Mouse (Mus musculus) bone marrow, adult 2 months (tissue): ENCODE measurements around the gene Homer2. TPM values are rescaled to one million over a fixed set of nuclear protein-coding genes. Genes with fewer than 3 reads are reported as not detected.

Source experiments
- H3K27ac ChIP-seq: fragments of 200-500 bp; 2 replicates; pipeline ENCODE4 v1.5.1; 2012; ENCODE audit warnings: low read depth, mild to moderate bottlenecking, control low read depth, inconsistent platforms, low read length; ENCODE audit not compliant: control insufficient read depth, poor library complexity, insufficient read depth
- H3K4me1 ChIP-seq: fragments of 200-500 bp; 2 replicates; pipeline ENCODE4 v1.6.1; 2011; ENCODE audit warnings: low read length; ENCODE audit not compliant: control insufficient read depth, insufficient read depth
- H3K4me3 ChIP-seq: fragments of 200-500 bp; replicated peaks from 2 replicates; pipeline ENCODE3; 2011; ENCODE audit warnings: mild to moderate bottlenecking, low read depth, low read length, control low read depth; ENCODE audit not compliant: control insufficient read depth
- CTCF ChIP-seq: fragments of 200-500 bp; IDR thresholded peaks from 2 replicates; pipeline ENCODE4 v1.5.1; 2011; ENCODE audit warnings: low read length, control low read depth; ENCODE audit not compliant: control insufficient read depth, insufficient read depth
- POLR2A ChIP-seq: fragments of 200-500 bp; IDR thresholded peaks from 2 replicates; pipeline ENCODE4 v1.6.1; 2011; ENCODE audit warnings: low read depth, mild to moderate bottlenecking, control low read depth, low read length, borderline replicate concordance; ENCODE audit not compliant: control insufficient read depth
- WGBS: fragments of 180-500 bp; shearing (Covaris S2); methylation state at CpG from one replicate; pipeline ENCODE4 v1.1.7; 2018; 5-methylcytosine and 5-hydroxymethylcytosine counted together
- polyA plus RNA-seq: library from polyadenylated mRNA; stranded (reverse); fragments of >200 nt; gene quantifications from 2 replicates; pipeline ENCODE4 v1.2.4, GENCODE M21; 2011; ENCODE audit warnings: low replicate concordance; ENCODE audit not compliant: missing spikeins, insufficient read depth, insufficient read length

Gene Homer2
- polyA plus RNA-seq, 1 experiment = 2.1 TPM

DNA sequence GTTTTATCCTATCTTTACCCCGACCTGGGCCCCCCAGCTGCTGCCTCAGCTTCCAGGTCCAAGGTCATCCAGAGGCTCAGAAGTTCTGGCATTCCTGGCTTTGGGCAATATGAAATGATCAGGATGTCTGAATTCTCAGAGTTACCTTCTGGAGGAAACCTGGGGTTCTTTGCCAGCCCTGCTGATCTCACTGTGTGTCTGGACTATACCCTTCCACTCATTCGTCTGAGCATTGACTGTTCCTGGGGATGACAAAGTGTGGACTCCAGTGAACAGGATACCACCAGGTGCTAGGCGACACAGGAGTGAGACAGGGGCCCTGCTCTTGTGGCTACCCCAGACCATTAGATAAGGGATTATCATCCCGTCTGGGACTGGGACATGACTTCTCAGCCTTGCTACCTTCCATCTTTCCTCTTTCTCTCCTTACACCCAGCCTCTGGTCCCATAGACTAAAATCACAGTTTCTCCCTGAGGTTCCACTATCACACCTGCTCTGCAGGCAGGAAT is 143.8 kb downstream of the Homer2 start:
- WGBS = 75% methylated on average over 4 of the region's 4 CpGs
- TF ChIP-seq CTCF (no peak), POLR2A (no peak)
- Histone ChIP-seq H3K4me1 (no peaks in the 10 kb centered on the region), H3K27ac (no peak overlapping the region), H3K4me3 (no peak overlapping the region)

DNA sequence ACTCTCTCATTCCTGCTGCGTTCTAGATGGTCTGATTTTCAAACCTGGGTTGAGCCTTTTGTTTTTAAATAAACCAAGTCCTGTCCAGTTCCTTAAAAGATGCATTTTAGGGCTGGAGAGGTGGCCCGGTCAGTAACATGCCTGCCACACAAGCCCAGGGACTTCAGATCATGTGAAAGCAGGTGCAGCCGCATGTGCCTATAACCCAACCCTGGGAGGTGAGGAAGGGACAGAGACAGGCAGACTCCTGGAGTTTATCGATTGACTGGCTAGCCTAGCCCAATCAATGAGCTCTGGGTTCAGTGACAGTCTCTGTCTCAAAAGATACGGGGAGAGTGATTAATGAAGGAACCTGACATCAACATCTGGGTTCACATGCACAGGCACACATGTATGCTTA is 146.1 kb downstream of the Homer2 start:
- 78% methylated on average over 5 of the region's 5 CpGs for WGBS
- H3K27ac ChIP-seq = no peak overlapping the region
- TF ChIP-seq POLR2A = no peak
- TF ChIP-seq CTCF = no peak
- H3K4me3 ChIP-seq = no peak overlapping the region
- no peaks in the 10 kb centered on the region for H3K4me1 ChIP-seq

DNA sequence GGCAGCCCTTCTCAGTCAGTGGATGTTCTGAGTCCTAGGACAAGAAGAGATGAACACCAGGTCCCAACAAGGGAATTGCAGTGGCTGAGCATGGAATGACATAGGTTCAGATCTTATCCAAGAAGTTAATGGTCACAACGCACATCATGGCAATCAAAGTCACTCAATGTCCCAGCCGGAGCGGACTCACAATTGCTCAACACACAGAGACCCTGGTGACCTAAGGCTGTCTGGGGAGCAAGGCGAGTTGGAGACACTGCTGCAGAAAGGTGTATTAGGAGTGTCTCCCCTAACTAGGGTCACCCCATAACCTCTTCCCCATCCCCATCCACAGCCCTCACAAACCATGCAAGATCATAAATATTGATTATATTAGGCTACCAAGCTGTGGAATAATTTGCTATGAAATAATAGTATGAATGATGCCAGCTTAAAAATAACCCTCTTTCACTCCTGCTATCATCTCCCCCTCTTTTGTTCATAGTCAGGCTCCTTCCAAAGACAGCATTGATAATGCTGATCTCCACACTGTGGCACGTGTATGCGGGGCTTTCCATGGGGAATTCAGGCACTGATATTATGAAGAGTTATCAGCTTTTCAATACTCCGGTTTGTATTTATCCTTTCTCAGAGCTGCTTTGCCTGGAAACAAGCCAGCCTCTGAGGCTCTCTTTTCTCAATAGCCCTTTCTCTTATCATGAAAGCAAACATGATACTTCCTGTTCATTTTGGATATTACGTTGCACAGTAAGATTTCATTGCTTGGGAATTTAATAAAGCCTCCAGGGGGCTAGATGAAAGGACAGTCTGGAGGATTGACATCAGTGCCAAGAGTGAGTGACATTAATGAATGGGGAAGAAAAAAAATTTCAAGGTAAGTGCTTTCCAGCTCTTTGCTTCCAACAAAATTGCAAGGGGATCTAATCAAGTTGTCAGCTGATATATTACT is 147.0 kb downstream of the Homer2 start:
- WGBS = 62% methylated on average over 8 of the region's 8 CpGs
- Histone ChIP-seq H3K4me1 (no peaks in the 10 kb centered on the region), H3K27ac (no peak overlapping the region), H3K4me3 (no peak overlapping the region)
- TF ChIP-seq CTCF = no peak
- TF ChIP-seq POLR2A = no peak

DNA sequence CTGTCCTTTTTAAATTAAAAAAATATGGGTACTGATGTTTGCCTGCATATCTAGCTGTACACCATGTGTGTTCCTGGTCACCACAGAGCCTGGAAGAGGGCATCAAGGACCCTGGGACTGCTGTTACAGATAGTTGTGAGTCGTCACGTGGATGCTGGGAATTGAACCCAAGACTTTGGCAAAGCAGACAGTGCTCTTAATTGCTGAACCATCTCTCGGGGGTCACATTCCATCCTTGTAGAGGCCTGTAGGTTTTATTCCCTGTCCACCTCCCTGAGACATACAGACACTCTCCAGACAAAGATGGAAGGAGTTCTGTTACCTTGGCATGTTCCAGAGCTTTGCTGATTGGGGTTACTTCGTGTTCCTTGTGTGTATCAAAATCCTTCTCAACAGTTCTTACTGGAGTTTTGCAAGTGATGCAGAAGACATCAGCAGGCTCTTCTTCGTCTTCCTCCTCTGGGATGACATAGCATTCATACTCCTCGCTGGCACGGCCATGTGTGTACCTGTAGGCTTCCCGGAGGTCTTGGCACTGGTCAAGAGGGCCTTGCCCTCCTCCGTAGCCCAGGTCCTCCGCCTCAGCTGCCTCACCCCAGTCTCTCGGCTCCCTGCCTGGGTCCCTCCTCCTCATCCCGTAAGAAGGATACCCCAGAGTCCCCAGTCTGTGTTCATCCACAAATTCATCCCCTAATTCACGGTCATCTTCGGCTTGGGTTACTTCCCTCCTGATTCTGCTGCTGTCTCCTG is 147.9 kb downstream of the Homer2 start:
- WGBS = 81% methylated on average over 14 of the region's 14 CpGs
- Histone ChIP-seq H3K27ac (no peak overlapping the region), H3K4me3 (no peak overlapping the region), H3K4me1 (no peaks in the 10 kb centered on the region)
- TF ChIP-seq POLR2A (no peak), CTCF (no peak)

DNA sequence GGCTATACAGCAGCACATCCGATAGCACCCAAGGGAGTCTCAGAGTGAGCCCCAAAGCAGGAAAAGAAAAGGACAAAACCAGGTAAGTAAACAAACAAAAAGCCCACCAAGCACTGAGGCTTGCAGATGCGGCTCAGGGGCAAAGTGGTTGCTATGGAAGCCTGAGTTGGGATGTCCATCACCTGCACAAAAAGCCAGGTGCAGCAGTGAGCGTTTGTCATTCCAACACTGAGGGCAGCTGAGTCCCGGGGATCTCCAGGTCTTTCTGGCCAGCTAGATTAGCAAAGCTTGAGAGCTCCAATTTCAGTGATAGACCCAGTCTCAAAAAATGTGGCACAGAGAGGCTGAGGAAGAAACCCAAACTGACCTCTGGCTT is 149.4 kb downstream of the Homer2 start:
- Histone ChIP-seq H3K4me1 (no peaks in the 10 kb centered on the region), H3K27ac (no peak overlapping the region), H3K4me3 (no peak overlapping the region)
- TF ChIP-seq POLR2A (no peak), CTCF (no peak)
- WGBS = 73% methylated on average over 4 of the region's 4 CpGs

DNA sequence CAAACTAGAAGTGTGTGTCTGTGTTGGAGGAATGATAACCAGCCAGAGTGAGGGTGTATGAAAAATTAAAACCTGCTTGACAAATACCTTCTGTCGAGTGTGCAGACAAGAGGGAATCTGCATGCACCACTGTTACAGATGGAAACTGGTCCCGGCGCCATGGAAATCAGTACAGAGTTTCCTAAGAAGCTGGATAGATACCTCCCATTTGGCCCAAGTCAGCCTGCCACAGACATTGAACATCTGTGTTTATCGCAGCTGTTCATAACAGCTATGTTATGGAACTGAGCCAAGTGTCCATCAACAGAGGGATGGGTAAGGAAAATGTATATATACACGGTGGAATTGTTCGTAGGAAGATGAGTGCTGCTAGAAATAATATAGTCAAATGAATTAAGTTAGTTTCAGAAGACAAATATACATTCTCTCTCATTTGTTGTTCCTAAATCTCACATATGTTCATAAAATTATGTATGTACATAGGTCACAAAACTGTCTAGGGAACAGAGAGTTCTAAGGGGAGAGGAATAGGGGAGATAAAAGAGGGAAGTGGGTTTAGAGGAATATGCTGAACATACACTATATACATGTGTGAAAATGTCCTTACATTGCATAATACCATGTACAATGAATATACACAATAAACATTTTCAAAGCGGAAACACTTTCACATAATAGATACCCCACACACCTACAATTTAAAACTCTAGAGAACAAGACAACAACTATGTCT is 149.9 kb downstream of the Homer2 start:
- H3K27ac ChIP-seq = no peak overlapping the region
- no peak overlapping the region for H3K4me3 ChIP-seq
- TF ChIP-seq POLR2A (no peak), CTCF (no peak)
- 77% methylated on average over 7 of the region's 7 CpGs for WGBS
- no peaks in the 10 kb centered on the region for H3K4me1 ChIP-seq

DNA sequence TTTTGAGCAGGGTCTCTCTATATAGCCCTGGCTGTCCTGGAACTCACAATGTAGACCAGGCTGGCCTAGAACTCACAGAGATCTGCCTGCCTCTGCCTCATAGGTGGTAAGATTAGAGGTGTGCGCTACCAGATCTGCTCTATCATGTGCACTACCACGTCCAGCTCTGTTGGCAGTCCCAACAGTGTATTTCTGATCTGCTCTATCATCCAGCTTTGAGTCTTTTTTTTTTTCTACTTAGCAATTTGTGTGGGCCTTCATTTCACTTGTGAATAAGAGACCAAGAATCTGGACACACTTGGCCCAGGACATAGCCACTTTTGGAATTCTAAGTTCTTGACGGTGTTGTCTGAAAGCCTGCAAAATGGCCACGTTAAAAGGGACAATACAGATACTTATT is 150.5 kb downstream of the Homer2 start:
- no peak overlapping the region for H3K27ac ChIP-seq
- no peak overlapping the region for H3K4me3 ChIP-seq
- WGBS = 82% methylated on average over 4 of the region's 4 CpGs
- TF ChIP-seq CTCF (no peak), POLR2A (no peak)
- no peaks in the 10 kb centered on the region for H3K4me1 ChIP-seq
